Mouse (Mus musculus) ES-E14 (cell line): ENCODE data around the gene Stpg2. TPM values are rescaled to one million over a fixed set of nuclear protein-coding genes. Genes with fewer than 3 reads are reported as not detected.

Experiments
- DNase-seq: peaks from one replicate; pipeline ENCODE4 v3.0.0-alpha.2; 2013; ENCODE audit warnings: low read depth, low spot score
- H3K27ac ChIP-seq: 2 replicates; pipeline ENCODE4 v1.5.1; 2012; ENCODE audit warnings: low read depth, mild to moderate bottlenecking, low read length, moderate library complexity, mixed read lengths; ENCODE audit not compliant: poor library complexity, insufficient read depth, severe bottlenecking
- H3K36me3 ChIP-seq: 2 replicates; pipeline ENCODE4 v1.6.1; 2012; ENCODE audit warnings: mild to moderate bottlenecking, low read length, moderate library complexity, mixed read lengths; ENCODE audit not compliant: control insufficient read depth, poor library complexity, insufficient read depth, severe bottlenecking
- H3K4me1 ChIP-seq, 2 experiments: fragments of 150-350 bp in 1 of 2; sonication (generic) in 1 of 2; 2 replicates each; pipeline ENCODE4 v1.6.1; 2012; ENCODE audit warnings: low read length in 2 of 2, mild to moderate bottlenecking in 1 of 2, mixed read lengths in 1 of 2; ENCODE audit not compliant: control insufficient read depth in 2 of 2, insufficient read depth in 2 of 2, poor library complexity in 1 of 2
- H3K4me3 ChIP-seq, 2 experiments: fragments of 150-350 bp in 1 of 2; sonication (generic) in 1 of 2; 2 replicates each; pipeline ENCODE4 v1.5.1; 2012; ENCODE audit warnings: low read length in 2 of 2, low read depth in 1 of 2, mild to moderate bottlenecking in 1 of 2, mixed read lengths in 1 of 2; ENCODE audit not compliant: insufficient read depth in 1 of 2, poor library complexity in 1 of 2, severe bottlenecking in 1 of 2
- H3K9ac ChIP-seq: 2 replicates; pipeline ENCODE4 v1.6.1; 2012; ENCODE audit warnings: low read depth, mild to moderate bottlenecking, low read length, mixed read lengths; ENCODE audit not compliant: poor library complexity, insufficient read depth, severe bottlenecking
- H3K9me3 ChIP-seq: fragments of 150-350 bp; sonication (generic); 2 replicates; pipeline ENCODE4 v1.6.1; 2012; ENCODE audit warnings: low read depth, mild to moderate bottlenecking, low read length; ENCODE audit not compliant: control insufficient read depth, insufficient read depth
- CHD2 ChIP-seq: IDR thresholded peaks from 2 replicates; pipeline ENCODE4 v1.6.1; 2014; ENCODE audit warnings: mild to moderate bottlenecking, low read depth, low read length, inconsistent platforms
- HCFC1 ChIP-seq: IDR thresholded peaks from 2 replicates; pipeline ENCODE4 v1.6.1; 2012; ENCODE audit warnings: low read length, inconsistent platforms, borderline replicate concordance; ENCODE audit not compliant: insufficient read depth
- MAFK ChIP-seq: IDR thresholded peaks from 2 replicates; pipeline ENCODE4 v1.6.1; 2014; ENCODE audit warnings: mild to moderate bottlenecking, low read depth, low read length, inconsistent platforms; ENCODE audit not compliant: insufficient read depth
- ZC3H11A ChIP-seq: IDR thresholded peaks from 2 replicates; pipeline ENCODE4 v1.6.1; 2012; ENCODE audit warnings: low read depth, mild to moderate bottlenecking, inconsistent platforms, low read length, borderline replicate concordance
- ZNF384 ChIP-seq: IDR thresholded peaks from 2 replicates; pipeline ENCODE4 v1.6.1; 2012; ENCODE audit warnings: low read depth, low read length, inconsistent platforms
- in situ Hi-C, 2 experiments: fragments of 600-800 bp; cut with MboI; formaldehyde crosslinking; loops; one replicate each; pipeline ENCODE4 v1.15.1; 2025; ENCODE audit warnings: low sequenced_read_pairs in 2 of 2, inconsistent platforms in 1 of 2; ENCODE audit not compliant: unreplicated experiment in 2 of 2
- total RNA-seq: library from RNA; depleted of rRNA; stranded (reverse); fragments of 300-350 nt; gene quantifications from 2 replicates; pipeline ENCODE4 v1.2.3, GENCODE M21; 2012

Stpg2 gene
- total RNA-seq, 1 experiment, result not detected

- TF ChIP-seq MAFK, result no peak
- no peak for TF ChIP-seq ZNF384
- peak; percentile 22; the same call in 1 of the 2 replicates for TF ChIP-seq ZC3H11A
- TF ChIP-seq CHD2, result no peak
- no peak for TF ChIP-seq HCFC1
- peak; percentile 9 for DNase-seq
- no peaks in the 10 kb centered on the region for H3K36me3 ChIP-seq
- no peak overlapping the region for H3K4me3 ChIP-seq
- no peaks in the 10 kb centered on the region for H3K4me1 ChIP-seq
- no peak overlapping the region for H3K9ac ChIP-seq
- no peaks in the 10 kb centered on the region for H3K9me3 ChIP-seq
- in situ Hi-C loops, result no loop called here
- no peak overlapping the region for H3K27ac ChIP-seq
Observed at GRCm38 (mm10) chr3:139297909-139298308, 92.4 kb downstream of the Stpg2 start.

GRCm38 (mm10) chr3:139308078-139308809 lies 102.8 kb downstream of the Stpg2 start:
- Histone ChIP-seq H3K4me1 (no peaks in the 10 kb centered on the region), H3K36me3 (no peaks in the 10 kb centered on the region), H3K9ac (no peak overlapping the region), H3K4me3 (no peak overlapping the region), H3K9me3 (no peaks in the 10 kb centered on the region), H3K27ac (no peak overlapping the region)
- in situ Hi-C loops, result no loop called here
- TF ChIP-seq ZC3H11A (no peak), CHD2 (no peak), HCFC1 (no peak), ZNF384 (no peak), MAFK (no peak)
- DNase-seq, result no peak

- Histone ChIP-seq H3K4me3 (no peak overlapping the region), H3K9me3 (no peaks in the 10 kb centered on the region), H3K27ac (no peak overlapping the region), H3K9ac (no peak overlapping the region), H3K4me1 (no peaks in the 10 kb centered on the region), H3K36me3 (no peaks in the 10 kb centered on the region)
- no peak for TF ChIP-seq HCFC1
- TF ChIP-seq CHD2, result no peak
- TF ChIP-seq ZNF384, result no peak
- TF ChIP-seq ZC3H11A, result no peak
- no peak for TF ChIP-seq MAFK
- no peak for DNase-seq
- in situ Hi-C loops, result no loop called here
Observed at GRCm38 (mm10) chr3:139311721-139312120, 106.2 kb downstream of the Stpg2 start.

DNA sequence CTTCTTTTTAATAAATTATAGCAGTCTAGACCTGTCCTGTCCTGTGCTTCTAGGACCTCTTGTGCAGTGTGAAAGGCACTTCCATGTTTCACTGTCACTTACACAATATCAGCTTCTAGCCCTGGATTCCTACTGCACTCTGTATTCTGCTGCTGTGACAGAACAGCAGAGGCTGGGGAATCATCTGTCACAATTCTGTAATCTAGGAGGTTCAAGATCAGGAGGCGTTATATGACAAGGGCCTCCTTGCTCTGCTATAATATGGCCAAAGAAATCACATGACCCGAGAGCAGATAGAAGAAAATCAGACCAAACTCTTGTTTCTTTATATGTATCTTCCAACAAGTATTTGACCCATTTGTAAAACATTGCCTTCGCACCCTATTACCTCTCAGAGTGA lies 175.0 kb downstream of the Stpg2 start:
- Histone ChIP-seq H3K4me3 (no peak overlapping the region), H3K27ac (no peak overlapping the region), H3K9me3 (no peaks in the 10 kb centered on the region), H3K36me3 (no peaks in the 10 kb centered on the region), H3K4me1 (no peaks in the 10 kb centered on the region), H3K9ac (no peak overlapping the region)
- DNase-seq, result no peak
- TF ChIP-seq ZC3H11A, result no peak
- no peak for TF ChIP-seq ZNF384
- TF ChIP-seq MAFK, result no peak
- no peak for TF ChIP-seq CHD2
- TF ChIP-seq HCFC1, result no peak
- in situ Hi-C loops, result no loop called here
